Mouse (Mus musculus): ENCODE results near the gene Zp2. TPM values are rescaled to one million over a fixed set of nuclear protein-coding genes. Genes with fewer than 3 reads are reported as not detected.

Gene Zp2
- not detected in 2 replicates for total RNA-seq (2012; rRNA removed)
- not detected for polyA plus RNA-seq (2012; ENCODE audit: insufficient read depth in 1 of 2, insufficient read length in 2 of 2, low read depth in 1 of 2, low replicate concordance in 2 of 2, missing spikeins in 1 of 2)

- Histone ChIP-seq H3K9me3 (replicated peaks; ENCODE audit: insufficient read depth, low read length) (no peaks in the 10 kb centered on the region), H3K4me1 (ENCODE audit: control insufficient read depth in 1 of 2, insufficient read depth in 2 of 2, low read length in 2 of 2) (no peaks in the 10 kb centered on the region), H3K79me2 (ENCODE audit: control insufficient read depth, insufficient read depth, low read length, poor library complexity) (no peaks in the 10 kb centered on the region), H3K36me3 (ENCODE audit: control insufficient read depth in 1 of 2, insufficient read depth in 2 of 2, low read length in 2 of 2) (no peaks in the 10 kb centered on the region), H3K4me3 (ENCODE audit: control insufficient read depth in 1 of 2, insufficient read depth in 1 of 2, low read depth in 2 of 2, low read length in 2 of 2) (no peak within 1 kb of the TSS), H3K27me3 (ENCODE audit: control insufficient read depth in 1 of 2, insufficient read depth in 2 of 2, low read length in 2 of 2) (no peaks in the 10 kb centered on the region), H3K9ac (ENCODE audit: control insufficient read depth, low read depth, low read length, poor library complexity, severe bottlenecking) (no peak within 1 kb of the TSS), H3K27ac (ENCODE audit: control insufficient read depth, low read depth, low read length) (no peak within 1 kb of the TSS)
- TF ChIP-seq TCF12 (IDR thresholded peaks at IDR 0.05; ENCODE audit: low read depth, low read length): no peak
- no peak for TF ChIP-seq CHD1 (IDR thresholded peaks at IDR 0.05; ENCODE audit: low read depth, low read length)
- no peak for TF ChIP-seq MYB (IDR thresholded peaks at IDR 0.05; ENCODE audit: low read depth, low read length)
- no peak for TF ChIP-seq POLR2AphosphoS2 (IDR thresholded peaks at IDR 0.05; ENCODE audit: low read length)
- no peak for TF ChIP-seq JUND (IDR thresholded peaks at IDR 0.05; ENCODE audit: low read depth, low read length)
- no peak for TF ChIP-seq MEF2A (IDR thresholded peaks at IDR 0.05; ENCODE audit: extremely low read depth, insufficient replicate concordance, low read depth, low read length, poor library complexity, severe bottlenecking)
- TF ChIP-seq MAX (IDR thresholded peaks at IDR 0.05; ENCODE audit: low read length): no peak
- no peak for TF ChIP-seq MAFK (IDR thresholded peaks at IDR 0.05; ENCODE audit: borderline replicate concordance, low read depth, low read length)
- TF ChIP-seq CTCF (IDR thresholded peaks at IDR 0.05 in 2 of 3, conservative IDR thresholded peaks at IDR 0.05 in 1 of 3; ENCODE audit: control insufficient read depth in 1 of 3, insufficient read depth in 1 of 3, low read depth in 2 of 3, low read length in 3 of 3, poor library complexity in 1 of 3, severe bottlenecking in 1 of 3): no peak
- no peak for TF ChIP-seq E2F4 (IDR thresholded peaks at IDR 0.05; ENCODE audit: borderline replicate concordance, low read depth, low read length)
- no peak for TF ChIP-seq ETS1 (IDR thresholded peaks at IDR 0.05; ENCODE audit: low read depth, low read length)
- no peak for TF ChIP-seq NRF1 (IDR thresholded peaks at IDR 0.05; ENCODE audit: insufficient read depth, low read depth, low read length, poor library complexity, severe bottlenecking)
- no peak for TF ChIP-seq POLR2A (IDR thresholded peaks at IDR 0.05; ENCODE audit: control insufficient read depth in 1 of 2, insufficient read depth in 1 of 2, low read depth in 1 of 2, low read length in 2 of 2, poor library complexity in 1 of 2)
- TF ChIP-seq UBTF (IDR thresholded peaks at IDR 0.05; ENCODE audit: borderline replicate concordance, insufficient read depth, low read depth, low read length): no peak
- DNase-seq (ENCODE audit: low read depth, low spot score): no peak
Measured at GRCm38 (mm10) chr7:120145191-120145590, at the start of gene Zp2. Gene Zp2, minus strand, starts transcription at chr7:120145291.

- Histone ChIP-seq H3K4me1 (ENCODE audit: control insufficient read depth in 1 of 2, insufficient read depth in 2 of 2, low read length in 2 of 2) (no peaks in the 10 kb centered on the region), H3K27ac (ENCODE audit: control insufficient read depth, low read depth, low read length) (no peak overlapping the region), H3K79me2 (ENCODE audit: control insufficient read depth, insufficient read depth, low read length, poor library complexity) (no peaks in the 10 kb centered on the region), H3K4me3 (ENCODE audit: control insufficient read depth in 1 of 2, insufficient read depth in 1 of 2, low read depth in 2 of 2, low read length in 2 of 2) (no peak overlapping the region), H3K36me3 (ENCODE audit: control insufficient read depth in 1 of 2, insufficient read depth in 2 of 2, low read length in 2 of 2) (no peaks in the 10 kb centered on the region), H3K9ac (ENCODE audit: control insufficient read depth, low read depth, low read length, poor library complexity, severe bottlenecking) (no peak overlapping the region), H3K27me3 (ENCODE audit: control insufficient read depth in 1 of 2, insufficient read depth in 2 of 2, low read length in 2 of 2) (no peaks in the 10 kb centered on the region), H3K9me3 (replicated peaks; ENCODE audit: insufficient read depth, low read length) (no peaks in the 10 kb centered on the region)
- no peak for TF ChIP-seq SIN3A (IDR thresholded peaks at IDR 0.05; ENCODE audit: low read length)
- TF ChIP-seq RAD21 (IDR thresholded peaks at IDR 0.05; ENCODE audit: low read depth, low read length): no peak
- TF ChIP-seq MAFK (IDR thresholded peaks at IDR 0.05; ENCODE audit: borderline replicate concordance, low read depth, low read length): no peak
- TF ChIP-seq MYC (IDR thresholded peaks at IDR 0.05; ENCODE audit: low read depth, low read length): no peak
- TF ChIP-seq ZNF384 (IDR thresholded peaks at IDR 0.05; ENCODE audit: low read depth, low read length): no peak
- no peak for TF ChIP-seq SMC3 (IDR thresholded peaks at IDR 0.05; ENCODE audit: low read depth, low read length)
- TF ChIP-seq ELF1 (IDR thresholded peaks at IDR 0.05; ENCODE audit: low read depth, low read length): no peak
- no peak for TF ChIP-seq HCFC1 (IDR thresholded peaks at IDR 0.05; ENCODE audit: low read depth, low read length)
- no peak for TF ChIP-seq KAT2A (conservative IDR thresholded peaks at IDR 0.05; ENCODE audit: low read depth, low read length)
- TF ChIP-seq ZKSCAN1 (IDR thresholded peaks at IDR 0.05; ENCODE audit: low read depth, low read length): no peak
- no peak for TF ChIP-seq GABPA (IDR thresholded peaks at IDR 0.05; ENCODE audit: low read depth, low read length)
- TF ChIP-seq NELFE (IDR thresholded peaks at IDR 0.05; ENCODE audit: low read depth, low read length): no peak
- TF ChIP-seq POLR2AphosphoS2 (IDR thresholded peaks at IDR 0.05; ENCODE audit: low read length): no peak
- no peak for TF ChIP-seq GATA1 (IDR thresholded peaks at IDR 0.05; ENCODE audit: low read depth, low read length)
- TF ChIP-seq RCOR1 (IDR thresholded peaks at IDR 0.05; ENCODE audit: low read depth, low read length): no peak
- TF ChIP-seq MYB (IDR thresholded peaks at IDR 0.05; ENCODE audit: low read depth, low read length): no peak
- no peak for TF ChIP-seq E2F4 (IDR thresholded peaks at IDR 0.05; ENCODE audit: borderline replicate concordance, low read depth, low read length)
- TF ChIP-seq TBP (IDR thresholded peaks at IDR 0.05; ENCODE audit: low read depth, low read length): no peak
- TF ChIP-seq NRF1 (IDR thresholded peaks at IDR 0.05; ENCODE audit: insufficient read depth, low read depth, low read length, poor library complexity, severe bottlenecking): no peak
- no peak for DNase-seq (ENCODE audit: low read depth, low spot score)
Measured at GRCm38 (mm10) chr7:120192816-120193215, 47.7 kb upstream of the Zp2 start.

Data from MEL (cell line).